Comparison of ENCODE assay signal across 17 mouse cellular contexts in genomic region chr10:69919746-69920145, GRCm38 (mm10).
DNase-seq lines count a peak whose midpoint lies in the region; ATAC-seq and TF ChIP-seq lines count a peak whose summit lies in the region.
"Had no signal": no experiment of that assay in that cellular context is flagged by ENCODE, and none has a peak within 500 bp of the region (broad histone marks: within the 10 kb centered on the region; RNA-seq: fewer than 3 reads in every experiment).

No protein-coding gene starts in this region.

- TF ChIP-seq CTCF in layer of hippocampus, adult 2 months (conservative IDR thresholded peaks at IDR 0.05): no peak

- ATAC-seq in cerebellum, adult (ENCODE audit: insufficient number of reproducible peaks, low FRiP score, low TSS enrichment): peak; percentile 42; the same call in 1 of the 2 replicates
- ATAC-seq: CD4-positive, CD25-positive, alpha-beta regulatory T cell, adult 4 months had no signal

- H3K27ac ChIP-seq in layer of hippocampus, adult 2 months: peak overlapping the region; percentile 3; the same call in 1 of the 2 replicates
- H3K27ac ChIP-seq: embryonic facial prominence, embryonic 15.5 days; hindbrain, embryonic 13.5 days; liver, embryonic 14.5 days had no signal

- no peak for DNase-seq in cerebellum, postnatal 4 days (ENCODE audit: low spot score in 2 of 2)
- peak in 1 of 2 experiments; percentile 13 for DNase-seq in layer of hippocampus, adult 2 months (ENCODE audit: low spot score in 2 of 2)
- DNase-seq in layer of hippocampus, postnatal 10 days (ENCODE audit: low spot score in 2 of 2): no peak
- DNase-seq in cerebellum, adult 11-12 months: peak; percentile 53
- peak; percentile 58 to 62 for DNase-seq in cerebellum, postnatal 25 days
- no peak for DNase-seq in lung, postnatal 25 days (ENCODE audit: low spot score)
- DNase-seq in heart, adult 8-10 months (ENCODE audit: low spot score): no peak
- DNase-seq: gastrocnemius, postnatal 14 days; heart, postnatal 10 days; kidney, adult 9 months; left cerebral cortex, postnatal 4 days; retina, postnatal 1 day had no signal

- no peak overlapping the region for H3K4me3 ChIP-seq in layer of hippocampus, adult 2 months
- H3K4me3 ChIP-seq: embryonic facial prominence, embryonic 15.5 days; hindbrain, embryonic 13.5 days had no signal

Comparison
In these comparisons a context has a peak if more than half of its experiments do, and no peak if none do; other contexts are left out.
1. DNase-seq: peak in cerebellum, adult 11-12 months (single experiment) and cerebellum, postnatal 25 days (2 of 2); none in cerebellum, postnatal 4 days (0 of 2), layer of hippocampus, postnatal 10 days (0 of 2), lung, postnatal 25 days (single experiment) and heart, adult 8-10 months (single experiment).